Comparison of ENCODE assay signal across 13 mouse cellular contexts in genomic region chr8:117242286-117242685, GRCm38 (mm10).
"Had no signal": no experiment of that assay in that cellular context is flagged by ENCODE, and none has a peak within 500 bp of the region (broad histone marks: within the 10 kb centered on the region; RNA-seq: fewer than 3 reads in every experiment).

No protein-coding gene starts in this region.

- DNase-seq: kidney, postnatal 25 days; layer of hippocampus, adult 9-11 months; liver, embryonic 13.5 days; lung, adult 2 months; lung, postnatal 14 days; lung, postnatal 4 days; midbrain, embryonic 14.5 days; right cerebral cortex, postnatal 25 days; spleen, adult 18-20 months; thymus, postnatal 25 days had no signal

- H3K27ac ChIP-seq: kidney, postnatal 0 days; layer of hippocampus, adult 2 months; liver, embryonic 13.5 days; stomach, embryonic 15.5 days had no signal

- H3K9ac ChIP-seq: liver, embryonic 13.5 days; stomach, embryonic 15.5 days had no signal

- H3K9me3 ChIP-seq: liver, embryonic 13.5 days; stomach, embryonic 15.5 days had no signal

- H3K27me3 ChIP-seq: liver, embryonic 13.5 days; stomach, embryonic 15.5 days had no signal

- H3K4me1 ChIP-seq: liver, embryonic 13.5 days; stomach, embryonic 15.5 days had no signal

- H3K4me3 ChIP-seq: layer of hippocampus, adult 2 months; liver, embryonic 13.5 days; stomach, embryonic 15.5 days had no signal

- H3K36me3 ChIP-seq: liver, embryonic 13.5 days; stomach, embryonic 15.5 days had no signal
